Comparison of ENCODE assay signal across 14 mouse cellular contexts in the genomic region with DNA sequence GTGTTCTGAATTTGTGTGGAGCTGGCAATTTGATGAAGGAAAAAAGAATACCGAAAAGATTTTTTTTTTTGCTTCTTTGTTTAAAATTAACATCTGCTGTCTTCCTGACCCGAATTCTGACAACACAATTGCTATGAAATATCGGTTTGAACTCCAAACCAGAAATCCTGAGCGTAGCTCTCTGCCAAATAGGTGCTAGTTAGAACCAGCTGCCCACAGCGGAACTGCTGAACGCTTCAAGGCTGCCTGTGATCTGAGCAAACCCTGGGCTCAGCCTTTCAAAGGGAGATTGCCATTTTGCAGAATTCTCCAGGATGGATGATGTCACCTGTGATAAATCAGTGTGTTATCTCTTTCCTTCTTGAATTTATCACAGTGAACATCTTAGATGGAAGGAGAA.
DNase-seq lines count a peak whose midpoint lies in the region; ATAC-seq lines count a peak whose summit lies in the region.
"Had no signal": no experiment of that assay in that cellular context is flagged by ENCODE, and none has a peak within 500 bp of the region (broad histone marks: within the 10 kb centered on the region; RNA-seq: fewer than 3 reads in every experiment).

No protein-coding gene starts in this region.

- H3K9me3 ChIP-seq in embryonic facial prominence, embryonic 11.5 days (replicated peaks; ENCODE audit: control insufficient read depth, low read length) = no peaks in the 10 kb centered on the region
- no peaks in the 10 kb centered on the region for H3K9me3 ChIP-seq in embryonic facial prominence, embryonic 10.5 days
- no peaks in the 10 kb centered on the region for H3K9me3 ChIP-seq in limb, embryonic 11.5 days (ENCODE audit: control insufficient read depth, low read length)
- no peaks in the 10 kb centered on the region for H3K9me3 ChIP-seq in limb, embryonic 10.5 days (replicated peaks)
- no peaks in the 10 kb centered on the region for H3K9me3 ChIP-seq in embryonic facial prominence, embryonic 14.5 days (ENCODE audit: control insufficient read depth, low read length)
- H3K9me3 ChIP-seq: limb, embryonic 13.5 days had no signal

- DNase-seq in embryonic facial prominence, embryonic 11.5 days (ENCODE audit: low spot score) = peak; percentile 42
- DNase-seq in embryonic facial prominence, embryonic 10.5 days (ENCODE audit: low spot score) = no peak
- DNase-seq in limb, embryonic 11.5 days (ENCODE audit: low spot score) = peak; percentile 50
- no peak for DNase-seq in limb, embryonic 10.5 days (ENCODE audit: low spot score)
- peak; percentile 50 for DNase-seq in embryonic facial prominence, embryonic 14.5 days (ENCODE audit: low spot score)
- peak; percentile 24 to 52 for DNase-seq in kidney, postnatal 25 days
- no peak for DNase-seq in heart, adult 18-20 months
- DNase-seq in gastrocnemius, postnatal 36 days = no peak
- DNase-seq: cerebellum, adult 8-10 months; gastrocnemius, postnatal 14 days; layer of hippocampus, postnatal 36 days; liver, postnatal 0 days had no signal

- H3K27ac ChIP-seq in embryonic facial prominence, embryonic 11.5 days (replicated peaks; ENCODE audit: low read depth, low read length) = no peak overlapping the region
- H3K27ac ChIP-seq in embryonic facial prominence, embryonic 10.5 days (replicated peaks) = no peak overlapping the region
- H3K27ac ChIP-seq in limb, embryonic 11.5 days (replicated peaks; ENCODE audit: low read depth, low read length) = no peak overlapping the region
- no peak overlapping the region for H3K27ac ChIP-seq in limb, embryonic 10.5 days
- no peak overlapping the region for H3K27ac ChIP-seq in embryonic facial prominence, embryonic 14.5 days (replicated peaks; ENCODE audit: low read depth, low read length)
- H3K27ac ChIP-seq: limb, embryonic 13.5 days had no signal

- H3K4me3 ChIP-seq in embryonic facial prominence, embryonic 11.5 days (ENCODE audit: low read depth, low read length) = no peak overlapping the region
- no peak overlapping the region for H3K4me3 ChIP-seq in embryonic facial prominence, embryonic 10.5 days
- no peak overlapping the region for H3K4me3 ChIP-seq in limb, embryonic 11.5 days (ENCODE audit: low read depth, low read length)
- no peak overlapping the region for H3K4me3 ChIP-seq in limb, embryonic 10.5 days
- H3K4me3 ChIP-seq in embryonic facial prominence, embryonic 14.5 days (ENCODE audit: low read depth, low read length) = no peak overlapping the region
- H3K4me3 ChIP-seq: limb, embryonic 13.5 days had no signal

- no peak overlapping the region for H3K9ac ChIP-seq in embryonic facial prominence, embryonic 11.5 days (replicated peaks; ENCODE audit: low read length)
- H3K9ac ChIP-seq in limb, embryonic 11.5 days (ENCODE audit: low read length) = no peak overlapping the region
- no peak overlapping the region for H3K9ac ChIP-seq in embryonic facial prominence, embryonic 14.5 days (ENCODE audit: low read depth, low read length)
- H3K9ac ChIP-seq: limb, embryonic 13.5 days; liver, postnatal 0 days had no signal

- no peak overlapping the region for H3K4me2 ChIP-seq in embryonic facial prominence, embryonic 11.5 days (ENCODE audit: low read depth, low read length)
- no peak overlapping the region for H3K4me2 ChIP-seq in limb, embryonic 11.5 days (ENCODE audit: low read depth, severe bottlenecking)
- H3K4me2 ChIP-seq in embryonic facial prominence, embryonic 14.5 days (ENCODE audit: low read depth, low read length) = no peak overlapping the region
- H3K4me2 ChIP-seq: heart, embryonic 11.5 days; limb, embryonic 13.5 days had no signal

- WGBS in embryonic facial prominence, embryonic 11.5 days = 73% methylated on average over 6 of the region's 6 CpGs
- WGBS in embryonic facial prominence, embryonic 10.5 days = 84% methylated on average over 6 of the region's 6 CpGs
- WGBS in limb, embryonic 11.5 days = 46% methylated on average over 6 of the region's 6 CpGs
- WGBS in limb, embryonic 10.5 days = 55% methylated on average over 6 of the region's 6 CpGs
- WGBS in embryonic facial prominence, embryonic 14.5 days = 43% methylated on average over 6 of the region's 6 CpGs

- H3K27me3 ChIP-seq in embryonic facial prominence, embryonic 11.5 days (ENCODE audit: control insufficient read depth, insufficient read depth, low read length) = no peaks in the 10 kb centered on the region
- H3K27me3 ChIP-seq in embryonic facial prominence, embryonic 10.5 days (replicated peaks; ENCODE audit: low read depth, poor library complexity, severe bottlenecking) = no peaks in the 10 kb centered on the region
- H3K27me3 ChIP-seq in limb, embryonic 11.5 days (ENCODE audit: control insufficient read depth, insufficient read depth, low read length) = no peaks in the 10 kb centered on the region
- H3K27me3 ChIP-seq in limb, embryonic 10.5 days (ENCODE audit: low read depth, poor library complexity, severe bottlenecking) = no peaks in the 10 kb centered on the region
- no peaks in the 10 kb centered on the region for H3K27me3 ChIP-seq in embryonic facial prominence, embryonic 14.5 days (replicated peaks; ENCODE audit: control insufficient read depth, insufficient read depth, low read length)
- H3K27me3 ChIP-seq: limb, embryonic 13.5 days had no signal

- H3K36me3 ChIP-seq in embryonic facial prominence, embryonic 11.5 days (replicated peaks; ENCODE audit: control insufficient read depth, insufficient read depth, low read depth, low read length) = no peaks in the 10 kb centered on the region
- no peaks in the 10 kb centered on the region for H3K36me3 ChIP-seq in embryonic facial prominence, embryonic 10.5 days (replicated peaks)
- H3K36me3 ChIP-seq in limb, embryonic 11.5 days (ENCODE audit: control insufficient read depth, insufficient read depth, low read length) = no peaks in the 10 kb centered on the region
- no peaks in the 10 kb centered on the region for H3K36me3 ChIP-seq in limb, embryonic 10.5 days
- H3K36me3 ChIP-seq in embryonic facial prominence, embryonic 14.5 days (ENCODE audit: control insufficient read depth, insufficient read depth, low read length) = no peaks in the 10 kb centered on the region
- H3K36me3 ChIP-seq: limb, embryonic 13.5 days had no signal

- no peak for ATAC-seq in embryonic facial prominence, embryonic 11.5 days (replicated peaks; ENCODE audit: insufficient number of reproducible peaks, low FRiP score, low TSS enrichment, low read depth)
- no peak for ATAC-seq in limb, embryonic 11.5 days (ENCODE audit: insufficient number of reproducible peaks, low FRiP score, low TSS enrichment, low read depth)
- no peak for ATAC-seq in embryonic facial prominence, embryonic 14.5 days (ENCODE audit: low read depth)
- ATAC-seq: liver, postnatal 0 days had no signal

- intact Hi-C loops in gastrocnemius, postnatal 36 days (cut with DNase I) = no loop called here

- no peaks in the 10 kb centered on the region for H3K4me1 ChIP-seq in embryonic facial prominence, embryonic 11.5 days (ENCODE audit: control insufficient read depth, insufficient read depth, low read length)
- H3K4me1 ChIP-seq in embryonic facial prominence, embryonic 10.5 days = no peaks in the 10 kb centered on the region
- H3K4me1 ChIP-seq in limb, embryonic 11.5 days (ENCODE audit: control insufficient read depth, insufficient read depth, low read length) = no peaks in the 10 kb centered on the region
- H3K4me1 ChIP-seq in limb, embryonic 10.5 days = no peaks in the 10 kb centered on the region
- no peaks in the 10 kb centered on the region for H3K4me1 ChIP-seq in embryonic facial prominence, embryonic 14.5 days (ENCODE audit: control insufficient read depth, insufficient read depth, low read length)
- H3K4me1 ChIP-seq: limb, embryonic 13.5 days had no signal

Comparison
In these comparisons a context has a peak if more than half of its experiments do, and no peak if none do; other contexts are left out.
1. DNase-seq: peak in embryonic facial prominence, embryonic 11.5 days (single experiment), limb, embryonic 11.5 days (single experiment), embryonic facial prominence, embryonic 14.5 days (single experiment) and kidney, postnatal 25 days (2 of 2); none in embryonic facial prominence, embryonic 10.5 days (single experiment), limb, embryonic 10.5 days (single experiment), heart, adult 18-20 months (0 of 2) and gastrocnemius, postnatal 36 days (0 of 2).